Mouse (Mus musculus) lung, embryonic 16.5 days (tissue): ENCODE measurements around the gene Card9. TPM values are rescaled to one million over a fixed set of nuclear protein-coding genes. Genes with fewer than 3 reads are reported as not detected.
A peak's percentile ranks its signal among the peaks of the same experiment; 100 is the strongest.

ENCODE experiments used
- ATAC-seq: fragments of 200-750 bp; cut with Nextera tagmentation; 2 replicates; pipeline ENCODE4 v1.8.0; 2017; ENCODE audit warnings: low read depth, mild to moderate bottlenecking, moderate library complexity
- H3K27ac ChIP-seq: fragments of 300-500 bp; sonication (generic); 2 replicates; pipeline ENCODE4 v1.5.1; 2014; ENCODE audit warnings: mild to moderate bottlenecking, control low read depth, low read length
- H3K27me3 ChIP-seq: fragments of 300-500 bp; sonication (generic); 2 replicates; pipeline ENCODE4 v1.6.1; 2014; ENCODE audit warnings: low read depth, low read length, mixed read lengths; ENCODE audit not compliant: control insufficient read depth, insufficient read depth
- H3K36me3 ChIP-seq: fragments of 300-500 bp; sonication (generic); 2 replicates; pipeline ENCODE4 v1.6.1; 2014; ENCODE audit warnings: low read length; ENCODE audit not compliant: control insufficient read depth, insufficient read depth
- H3K4me1 ChIP-seq: fragments of 300-500 bp; sonication (generic); replicated peaks from 2 replicates; pipeline ENCODE4 v1.6.1; 2014; ENCODE audit warnings: low read length, mixed read lengths; ENCODE audit not compliant: control insufficient read depth, insufficient read depth
- H3K4me2 ChIP-seq: fragments of 300-500 bp; sonication (generic); 2 replicates; pipeline ENCODE4 v1.6.1; 2014; ENCODE audit warnings: low read depth, low read length, control low read depth
- H3K4me3 ChIP-seq: fragments of 300-500 bp; sonication (generic); 2 replicates; pipeline ENCODE4 v1.5.1; 2014; ENCODE audit warnings: mild to moderate bottlenecking, low read length, control low read depth
- H3K9ac ChIP-seq: fragments of 300-500 bp; sonication (generic); 2 replicates; pipeline ENCODE4 v1.6.1; 2014; ENCODE audit warnings: low read length, control low read depth
- H3K9me3 ChIP-seq: fragments of 300-500 bp; sonication (generic); 2 replicates; pipeline ENCODE4 v1.6.1; 2016; ENCODE audit warnings: low read length; ENCODE audit not compliant: control insufficient read depth
- WGBS: fragments of 180-500 bp; shearing (Covaris S2); extraction: QIAGEN DNeasy Blood & Tissue Kit; methylation state at CpG from one replicate; pipeline ENCODE4 v1.1.7; 2014; 5-methylcytosine and 5-hydroxymethylcytosine counted together
- polyA plus RNA-seq: library from polyadenylated mRNA; unstranded; fragments of >200 nt; fragmentation: Nextera tagmentation; extraction: Ambion mirVana; gene quantifications from 2 replicates; pipeline ENCODE4 v1.2.1, GENCODE M21; 2015

Gene Card9
- polyA plus RNA-seq, 1 experiment from 2014 or later: 4.2 TPM

DNA sequence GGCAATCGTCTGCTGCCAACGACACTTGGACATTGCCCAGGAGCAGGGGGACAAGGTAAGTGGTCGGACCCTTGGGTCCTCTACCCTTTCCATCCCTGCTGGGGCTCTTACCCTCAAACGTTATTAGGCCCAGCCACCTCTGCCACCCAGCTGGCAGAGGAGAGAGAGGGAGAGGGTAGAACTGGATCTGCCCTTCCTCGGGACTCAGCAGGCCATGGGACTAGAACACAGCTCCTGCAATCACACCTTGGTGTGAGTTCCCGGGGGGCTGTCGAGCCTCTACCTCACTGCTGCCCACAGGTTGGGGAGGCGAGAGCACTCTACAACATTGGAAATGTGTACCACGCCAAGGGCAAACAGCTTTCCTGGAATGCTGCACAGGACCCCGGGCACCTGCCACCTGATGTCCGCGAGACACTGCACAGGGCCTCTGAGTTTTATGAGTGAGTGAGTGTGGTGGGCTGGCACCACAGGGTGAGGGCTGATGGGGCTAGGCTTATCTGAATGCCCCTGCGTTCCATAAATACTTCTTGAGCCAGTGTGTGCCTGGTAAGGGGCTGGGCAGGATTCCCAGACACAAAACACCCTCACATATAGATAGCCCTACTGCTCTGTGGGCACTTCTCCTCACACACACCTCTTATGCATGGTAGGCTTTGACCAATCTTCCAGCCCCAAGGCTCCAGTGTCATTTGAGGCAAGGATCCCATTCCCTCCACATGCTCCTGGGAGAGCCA is 37.0 kb downstream of the Card9 start:
- Histone ChIP-seq H3K36me3 (peaks cover 42% of the 10 kb centered on the region), H3K4me1 (peaks cover 9% of the 10 kb centered on the region; the same call in 1 of the 2 replicates), H3K27ac (no peak overlapping the region), H3K9ac (no peak overlapping the region), H3K9me3 (no peaks in the 10 kb centered on the region), H3K4me3 (no peak overlapping the region), H3K27me3 (no peaks in the 10 kb centered on the region), H3K4me2 (no peak overlapping the region)
- no peak for ATAC-seq
- 82% methylated on average over 13 of the region's 13 CpGs for WGBS

DNA sequence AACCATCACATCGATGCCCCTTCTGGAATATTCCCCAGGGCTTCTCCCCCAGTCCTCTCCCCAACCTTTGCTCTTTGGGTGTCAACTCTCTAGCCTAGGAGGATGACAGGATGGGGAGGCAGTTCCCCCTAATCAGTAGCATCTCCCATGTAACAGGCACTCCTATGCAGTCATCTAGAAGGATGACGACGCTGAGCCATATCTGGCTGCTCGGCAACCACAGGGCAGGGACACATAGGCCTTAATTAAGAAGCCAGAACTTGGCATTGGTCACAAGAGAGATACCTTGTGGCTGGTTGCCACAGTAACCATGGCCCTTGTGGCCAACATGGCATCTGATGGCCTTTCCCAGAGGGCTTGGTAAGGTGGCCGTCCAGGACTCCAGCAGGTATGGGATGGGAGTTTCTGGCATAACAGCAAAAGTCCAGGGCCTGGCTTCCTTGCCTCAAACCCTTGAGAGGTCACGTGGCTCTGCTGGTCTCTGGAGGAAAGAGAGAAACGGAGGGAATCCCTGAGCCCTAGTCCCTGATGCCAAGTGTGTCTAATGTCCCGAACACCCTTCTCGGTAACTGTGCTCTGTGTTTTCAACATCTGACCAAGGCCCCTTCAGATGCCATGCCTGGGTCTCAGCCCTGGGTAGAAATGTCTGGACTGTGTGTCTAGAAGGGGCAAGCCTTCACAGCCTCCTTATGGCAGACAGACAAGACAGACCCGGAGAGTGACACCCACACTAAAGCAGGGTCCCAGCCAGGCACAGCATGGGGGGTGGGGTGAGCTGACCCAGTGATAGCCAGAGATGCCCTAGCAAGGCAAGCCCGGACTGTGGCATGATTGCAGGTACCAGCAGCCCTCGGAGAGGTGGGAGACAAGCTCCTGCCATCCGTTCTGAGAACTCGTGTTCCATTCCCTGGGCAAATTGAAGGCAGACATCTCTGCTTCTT is 40.2 kb downstream of the Card9 start:
- H3K9me3 ChIP-seq: no peaks in the 10 kb centered on the region
- H3K4me1 ChIP-seq: peaks cover 34% of the 10 kb centered on the region
- no peak overlapping the region for H3K4me3 ChIP-seq
- H3K9ac ChIP-seq: no peak overlapping the region
- no peak overlapping the region for H3K27ac ChIP-seq
- no peak for ATAC-seq
- no peaks in the 10 kb centered on the region for H3K27me3 ChIP-seq
- no peak overlapping the region for H3K4me2 ChIP-seq
- WGBS: 82% methylated on average over 14 of the region's 14 CpGs
- H3K36me3 ChIP-seq: peaks cover 23% of the 10 kb centered on the region

DNA sequence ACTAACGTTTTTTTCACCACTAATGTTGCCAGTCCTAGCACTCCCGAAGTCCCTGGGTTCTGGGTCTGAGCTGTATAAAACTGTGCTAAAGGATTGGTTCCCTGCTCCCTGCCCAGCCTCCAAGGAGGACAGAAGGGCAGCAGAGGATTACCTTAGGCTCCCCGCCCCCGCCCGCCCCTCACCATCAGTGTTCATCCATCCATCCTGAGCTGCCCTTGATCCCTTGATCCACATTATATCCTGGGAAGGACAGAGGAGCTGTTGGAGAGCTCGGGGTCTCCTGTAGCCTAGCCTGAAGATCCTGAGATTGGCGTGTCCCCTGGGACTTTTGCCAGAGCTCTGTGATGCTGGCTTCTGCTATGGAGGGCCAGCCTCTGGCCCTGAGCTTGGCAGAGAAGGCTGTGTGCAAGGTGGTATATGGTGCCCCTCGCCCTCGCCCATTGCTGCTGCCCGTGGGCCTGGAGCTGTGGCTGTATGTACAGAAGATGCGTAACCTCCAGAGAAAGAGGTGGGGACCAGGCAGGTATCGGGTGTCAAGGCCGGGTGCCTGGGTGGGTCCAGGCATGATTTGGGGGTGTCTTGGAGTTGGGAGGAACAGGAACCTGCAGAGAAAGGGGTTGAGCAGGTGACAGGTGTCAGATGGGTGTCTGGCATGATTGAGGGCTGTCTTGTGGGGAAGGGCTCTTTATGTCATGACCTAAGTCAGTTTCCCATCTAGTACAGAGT is 41.0 kb downstream of the Card9 start:
- Histone ChIP-seq H3K4me2 (no peak overlapping the region), H3K27me3 (no peaks in the 10 kb centered on the region), H3K4me3 (no peak overlapping the region), H3K9me3 (no peaks in the 10 kb centered on the region), H3K9ac (no peak overlapping the region), H3K36me3 (peaks cover 16% of the 10 kb centered on the region), H3K4me1 (peaks cover 39% of the 10 kb centered on the region), H3K27ac (no peak overlapping the region)
- WGBS: 84% methylated on average over 13 of the region's 13 CpGs
- ATAC-seq: no peak

DNA sequence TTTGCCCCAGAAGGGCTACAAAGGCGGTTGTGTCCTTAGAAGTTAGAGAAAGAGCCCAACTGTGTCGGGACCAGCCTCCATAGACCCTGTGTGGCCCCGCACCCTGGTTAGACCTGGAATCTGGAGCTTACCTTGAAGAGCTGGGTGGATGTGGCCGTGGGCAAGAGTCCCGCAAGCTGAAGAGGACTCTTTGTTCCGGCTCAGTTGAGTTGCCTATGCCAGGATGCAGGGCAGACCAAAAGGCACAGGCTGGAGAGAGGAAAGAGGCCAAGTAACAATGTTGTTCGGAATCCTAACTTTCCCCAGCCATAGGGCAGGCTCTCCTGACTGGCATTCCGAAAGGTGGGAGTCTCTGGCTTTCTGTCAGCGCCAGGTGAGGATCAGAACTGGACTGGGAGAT is 41.6 kb downstream of the Card9 start:
- peaks cover 42% of the 10 kb centered on the region for H3K4me1 ChIP-seq
- WGBS: 87% methylated on average over 9 of the region's 9 CpGs
- ATAC-seq: no peak

DNA sequence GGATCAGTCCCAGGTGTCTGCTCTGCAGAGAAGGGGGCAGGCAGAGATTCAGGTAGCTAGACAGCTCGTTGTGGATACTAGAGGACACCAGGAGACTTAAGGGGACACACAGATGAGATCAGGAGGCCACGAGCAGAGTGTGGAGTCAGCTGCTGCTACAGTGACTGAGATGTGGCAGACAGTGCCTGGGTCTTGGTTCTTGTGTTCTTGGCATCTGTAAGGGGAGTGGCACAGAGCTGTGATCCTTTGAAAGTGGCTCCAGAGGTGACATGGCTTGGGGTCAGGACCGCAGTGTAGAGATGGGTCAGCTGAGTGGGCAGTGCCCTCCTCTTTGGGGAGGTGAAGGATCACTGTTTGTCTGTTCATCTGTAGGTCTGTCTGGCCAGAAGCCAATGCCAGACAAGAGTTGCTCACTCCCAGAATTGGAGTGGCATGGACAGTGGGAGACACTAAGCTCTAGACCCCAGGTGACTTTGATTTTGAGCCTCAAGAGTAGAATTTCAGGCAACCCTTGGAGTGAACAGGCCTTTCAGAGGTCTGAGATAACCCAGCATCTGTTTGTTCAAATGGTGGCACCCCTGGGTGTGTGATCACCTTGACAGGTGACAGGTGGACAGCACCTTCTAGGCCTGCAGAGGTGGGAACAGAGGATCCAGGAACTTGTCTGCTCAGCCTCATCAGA is 42.6 kb downstream of the Card9 start:
- WGBS: 70% methylated on average over 3 of the region's 3 CpGs

More for the DNA sequence above, 41.6 kb downstream of the Card9 start:
- H3K4me3 ChIP-seq: no peak overlapping the region
- no peak overlapping the region for H3K4me2 ChIP-seq
- no peaks in the 10 kb centered on the region for H3K27me3 ChIP-seq
- no peaks in the 10 kb centered on the region for H3K9me3 ChIP-seq
- peaks cover 10% of the 10 kb centered on the region for H3K36me3 ChIP-seq
- H3K9ac ChIP-seq: peak overlapping the region; percentile 5; the same call in 1 of the 2 replicates
- no peak overlapping the region for H3K27ac ChIP-seq

DNA sequence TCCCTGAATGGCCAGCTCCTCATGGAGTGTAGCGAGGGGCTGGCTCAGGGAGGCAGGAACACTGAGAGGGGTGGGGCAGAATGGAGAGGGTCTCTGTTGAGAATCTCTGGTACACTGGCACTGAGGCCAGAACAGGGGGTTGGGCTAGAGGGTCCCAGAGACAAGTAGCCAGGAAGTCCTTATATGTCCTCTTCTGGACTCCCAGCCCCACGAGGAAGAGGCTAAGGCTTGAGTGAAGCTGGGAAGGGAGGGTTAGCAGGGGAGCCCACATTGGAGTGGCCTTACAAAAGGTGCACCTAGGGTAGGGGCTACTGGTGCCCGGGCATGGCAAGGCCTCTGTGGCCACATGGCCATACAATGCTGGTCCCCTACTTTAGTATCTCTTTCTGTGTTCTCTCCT is 43.3 kb downstream of the Card9 start:
- Histone ChIP-seq H3K27ac (no peak overlapping the region; the same call in 1 of the 2 replicates), H3K4me1 (peaks cover 44% of the 10 kb centered on the region), H3K4me2 (peak overlapping the region; percentile 75), H3K9me3 (no peaks in the 10 kb centered on the region), H3K9ac (no peak overlapping the region), H3K27me3 (no peaks in the 10 kb centered on the region), H3K4me3 (peak overlapping the region; percentile 89; the same call in 1 of the 2 replicates), H3K36me3 (no peaks in the 10 kb centered on the region; the same call in 1 of the 2 replicates)
- WGBS: 39% methylated on average over 3 of the region's 3 CpGs
- no peak for ATAC-seq

More for the DNA sequence above, 42.6 kb downstream of the Card9 start:
- no peak overlapping the region for H3K27ac ChIP-seq
- H3K4me1 ChIP-seq: peaks cover 42% of the 10 kb centered on the region
- no peaks in the 10 kb centered on the region for H3K27me3 ChIP-seq
- no peak overlapping the region for H3K4me2 ChIP-seq
- no peak overlapping the region for H3K4me3 ChIP-seq
- no peaks in the 10 kb centered on the region for H3K9me3 ChIP-seq
- no peak for ATAC-seq
- peaks cover under 1% of the 10 kb centered on the region; the same call in 1 of the 2 replicates for H3K36me3 ChIP-seq
- peak overlapping the region; percentile 35; the same call in 1 of the 2 replicates for H3K9ac ChIP-seq

DNA sequence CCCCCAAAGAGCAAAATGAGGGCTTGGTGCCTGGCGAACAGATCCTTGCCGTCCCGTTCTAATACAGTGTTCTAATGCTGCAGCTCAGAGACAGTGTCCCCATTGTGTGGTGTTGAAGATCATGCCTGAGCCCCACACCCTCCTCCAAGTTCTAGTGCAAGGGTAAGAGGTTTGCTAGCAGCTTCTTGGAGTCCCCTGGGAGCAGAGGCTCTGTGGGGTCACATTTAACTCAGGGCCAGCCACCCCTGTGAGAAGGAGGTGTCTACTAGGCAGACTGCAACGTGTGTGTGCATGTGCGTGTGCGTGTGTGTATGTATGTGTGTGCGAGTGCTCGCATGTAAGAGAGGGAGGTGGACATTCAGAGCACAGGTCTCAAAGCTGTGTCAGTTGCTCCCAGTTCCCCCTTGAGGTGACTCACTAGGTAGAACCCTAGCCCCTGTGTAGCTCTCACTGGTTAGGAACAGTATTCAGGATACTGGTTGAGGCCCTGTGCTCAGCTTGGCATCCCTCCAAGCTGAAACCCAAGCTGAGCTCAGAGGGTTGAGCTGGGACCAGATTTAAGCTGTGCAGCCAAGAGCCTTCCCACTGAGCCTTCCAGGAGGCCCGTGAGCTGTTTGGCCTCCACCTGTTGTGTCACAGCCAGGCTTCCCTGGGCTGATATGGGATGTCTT is 44.0 kb downstream of the Card9 start:
- H3K4me2 ChIP-seq: peak overlapping the region; percentile 75
- H3K9me3 ChIP-seq: no peaks in the 10 kb centered on the region
- H3K36me3 ChIP-seq: no peaks in the 10 kb centered on the region
- peak overlapping the region; percentile 98 for H3K27ac ChIP-seq
- no peaks in the 10 kb centered on the region for H3K27me3 ChIP-seq
- peak overlapping the region; percentile 93 for H3K9ac ChIP-seq
- WGBS: 34% methylated on average over 9 of the region's 9 CpGs
- peaks cover 44% of the 10 kb centered on the region for H3K4me1 ChIP-seq
- no peak for ATAC-seq
- peak overlapping the region; percentile 89 for H3K4me3 ChIP-seq

DNA sequence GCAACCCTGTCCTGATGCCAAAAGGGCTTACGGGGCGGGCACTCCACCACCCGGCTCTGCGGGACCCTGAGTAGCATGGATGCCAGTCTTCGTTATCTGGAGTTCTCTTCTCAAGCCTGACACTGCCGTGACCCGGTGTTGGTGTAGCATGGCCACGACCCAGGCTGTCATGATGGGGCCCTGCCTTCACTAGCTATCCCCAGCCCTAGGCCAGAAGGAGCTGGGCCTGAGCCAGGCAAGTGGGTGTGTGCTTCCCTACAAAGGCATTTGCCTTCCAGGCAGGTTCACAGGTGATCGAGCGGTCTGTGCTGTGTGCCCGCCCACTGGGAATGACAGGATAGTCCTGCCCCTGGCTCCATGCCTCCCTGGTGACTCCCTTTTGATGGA is 44.8 kb downstream of the Card9 start:
- WGBS: under 1% methylated on average over 11 of the region's 11 CpGs
- H3K27ac ChIP-seq: peak overlapping the region; percentile 98
- H3K4me2 ChIP-seq: peak overlapping the region; percentile 75
- H3K9me3 ChIP-seq: no peaks in the 10 kb centered on the region
- peaks cover 44% of the 10 kb centered on the region for H3K4me1 ChIP-seq
- no peaks in the 10 kb centered on the region for H3K36me3 ChIP-seq
- no peaks in the 10 kb centered on the region for H3K27me3 ChIP-seq
- peak overlapping the region; percentile 93 for H3K9ac ChIP-seq
- H3K4me3 ChIP-seq: peak overlapping the region; percentile 89
- ATAC-seq: peak; percentile 16; the same call in 1 of the 2 replicates
